Mouse (Mus musculus): ENCODE measurements at regions not wholly inside any gene's neighbourhood (a gene's known extent, or its start where the extent isn't known, plus 50 kb on each side); places are given as distances from the start of the nearest gene placed in this dataset.
"Not testable (repeated sequence)": the region's sequence is repeated elsewhere in the genome, so short reads cannot be mapped to it uniquely, and the experiment has no call there.

DNA sequence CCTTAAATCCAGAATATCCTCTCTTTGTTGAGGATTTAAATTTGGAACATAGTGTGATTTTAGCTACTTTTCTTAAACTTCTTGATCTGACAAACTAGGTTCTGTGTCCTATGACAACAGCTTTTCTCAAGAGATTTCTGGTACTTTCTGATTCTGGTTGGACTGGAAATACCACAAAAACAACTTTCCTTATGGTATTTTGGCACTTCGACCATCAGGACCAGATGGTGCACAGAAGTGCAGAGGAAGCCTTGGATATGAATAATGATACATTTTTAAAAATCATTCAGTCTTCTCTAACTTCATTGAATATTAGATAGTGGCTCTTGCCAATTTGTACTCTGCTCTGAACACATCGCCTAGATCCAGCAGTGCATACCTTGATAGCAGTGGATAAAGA is 303.8 kb upstream of the Flrt2 start:
- DNase-seq (ENCODE audit: low spot score), result peak; percentile 75

GRCm38 (mm10) chr12:95392821-95393220 is 299.2 kb upstream of the Flrt2 start:
- DNase-seq (ENCODE audit: low spot score), result peak; percentile 4

DNA sequence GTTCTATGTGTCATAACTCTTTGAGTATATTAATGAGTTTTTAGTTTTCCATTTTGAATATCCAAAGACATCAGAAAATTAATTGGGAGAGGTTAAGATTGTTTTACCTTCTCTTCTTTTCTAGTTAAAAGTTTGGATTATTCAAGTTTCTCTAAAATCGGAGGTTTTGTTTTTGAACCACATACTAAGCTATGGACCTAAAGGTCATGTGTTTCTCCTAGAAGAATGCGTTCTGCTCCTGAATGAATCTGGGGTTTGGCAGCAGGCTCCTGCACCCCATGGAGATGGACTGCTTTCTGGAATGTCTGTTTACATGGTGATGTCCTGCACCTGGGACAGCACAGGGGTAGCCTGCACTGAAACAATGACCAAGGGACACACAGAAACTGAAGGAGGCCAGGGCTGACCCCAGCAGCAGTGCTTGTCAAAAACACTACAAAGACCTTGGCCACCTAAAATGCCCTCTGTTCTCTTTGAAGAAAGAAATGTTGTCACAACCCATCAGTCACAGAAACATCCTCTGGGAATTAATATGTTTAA is 297.0 kb upstream of the Flrt2 start:
- no peak for DNase-seq (ENCODE audit: low spot score)

DNA sequence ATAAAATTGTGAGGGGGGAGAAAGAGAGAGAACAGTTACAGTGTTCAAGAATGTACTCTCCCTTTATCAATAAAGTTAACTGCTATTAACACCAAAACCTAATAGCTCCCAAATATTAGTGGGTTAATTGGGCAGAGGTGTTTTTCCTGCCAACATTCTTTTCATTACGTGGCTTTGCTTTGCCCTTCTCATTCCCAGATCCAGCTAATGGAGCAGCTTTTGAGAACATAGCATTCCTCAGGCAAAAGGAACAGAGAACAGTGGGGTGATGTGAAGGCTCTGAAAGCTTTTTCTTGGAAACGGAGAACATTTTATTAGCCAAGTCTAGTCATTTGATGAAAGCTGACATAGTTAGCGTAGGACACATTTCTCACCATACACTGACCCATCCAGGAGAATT is 271.2 kb upstream of the Flrt2 start:
- peak; percentile 3 for DNase-seq (ENCODE audit: low spot score)

DNA sequence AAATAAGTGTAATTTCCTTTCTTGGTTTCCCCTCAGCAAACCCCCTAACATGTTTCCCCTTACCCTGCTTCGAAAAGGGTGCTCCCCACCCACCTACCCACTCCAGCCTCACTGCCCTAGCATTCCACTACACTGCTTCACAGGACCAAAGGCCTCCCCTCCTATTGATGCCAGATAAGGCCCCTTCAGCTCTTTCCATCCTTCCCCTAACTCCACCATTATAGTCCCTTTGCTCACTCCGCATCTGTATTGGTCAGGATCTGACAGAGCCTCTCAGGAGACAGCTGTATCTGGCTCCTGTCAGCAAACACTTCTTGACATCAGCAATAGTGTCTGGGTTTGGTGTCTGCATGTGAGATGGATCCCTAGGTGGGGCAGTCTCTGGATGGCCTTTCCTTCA is 267.3 kb upstream of the Flrt2 start:
- DNase-seq (ENCODE audit: low spot score), result no peak

- DNase-seq (ENCODE audit: low spot score), result no peak
Observed at GRCm38 (mm10) chr12:95437226-95437625, 254.8 kb upstream of the Flrt2 start.

GRCm38 (mm10) chr12:95457480-95457879 is 234.5 kb upstream of the Flrt2 start:
- DNase-seq (ENCODE audit: low spot score), result no peak

- DNase-seq (ENCODE audit: low spot score), result no peak
Observed at GRCm38 (mm10) chr12:95466502-95467490, 225.2 kb upstream of the Flrt2 start.

DNA sequence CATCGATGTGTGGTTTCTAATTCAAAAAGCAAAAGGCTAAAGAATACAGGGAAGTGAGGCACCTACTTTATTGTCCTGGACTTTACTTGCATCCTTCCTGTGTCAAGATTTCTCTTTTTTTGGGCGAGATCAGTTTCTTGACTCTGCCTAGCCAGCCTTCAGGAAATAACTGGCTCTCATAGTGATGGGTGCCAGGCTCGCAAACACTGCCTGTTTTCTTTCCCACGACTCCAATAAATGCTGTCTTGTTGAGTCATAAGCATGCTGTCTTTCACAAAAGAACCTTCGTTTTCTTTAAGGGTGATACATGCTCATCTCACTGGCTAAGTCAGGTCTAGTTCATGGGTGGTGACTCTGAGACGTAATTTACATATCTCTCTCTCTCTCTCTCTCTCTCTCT is 222.1 kb upstream of the Flrt2 start:
- no peak for DNase-seq (ENCODE audit: low spot score)

DNA sequence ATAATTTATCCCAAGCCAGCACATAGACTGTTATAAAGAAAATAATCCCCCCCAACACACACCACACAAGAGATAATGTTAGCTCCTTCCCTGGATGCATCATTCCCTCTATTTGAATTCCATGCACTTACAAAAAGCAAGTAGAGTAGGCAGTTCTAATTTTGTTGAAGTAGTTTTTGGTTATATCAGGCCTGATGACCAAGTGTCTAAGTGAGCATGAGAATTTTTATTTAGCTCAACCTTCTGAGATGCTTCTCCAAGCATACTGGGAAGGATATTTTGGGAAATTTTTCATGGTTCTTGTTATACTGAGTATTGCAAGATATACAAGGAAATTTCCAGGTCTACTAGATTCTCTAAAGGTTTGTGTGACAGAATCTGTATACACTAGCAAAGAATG is 205.5 kb upstream of the Flrt2 start:
- DNase-seq (ENCODE audit: low spot score), result no peak

- no peak for DNase-seq (ENCODE audit: low spot score)
Observed at GRCm38 (mm10) chr12:95488371-95488770, 203.7 kb upstream of the Flrt2 start.

- no peak for DNase-seq (ENCODE audit: low spot score)
Observed at GRCm38 (mm10) chr12:95489374-95489773, 202.7 kb upstream of the Flrt2 start.

- no peak for DNase-seq (ENCODE audit: low spot score)
Observed at GRCm38 (mm10) chr12:95489848-95490247, 202.2 kb upstream of the Flrt2 start.

DNA sequence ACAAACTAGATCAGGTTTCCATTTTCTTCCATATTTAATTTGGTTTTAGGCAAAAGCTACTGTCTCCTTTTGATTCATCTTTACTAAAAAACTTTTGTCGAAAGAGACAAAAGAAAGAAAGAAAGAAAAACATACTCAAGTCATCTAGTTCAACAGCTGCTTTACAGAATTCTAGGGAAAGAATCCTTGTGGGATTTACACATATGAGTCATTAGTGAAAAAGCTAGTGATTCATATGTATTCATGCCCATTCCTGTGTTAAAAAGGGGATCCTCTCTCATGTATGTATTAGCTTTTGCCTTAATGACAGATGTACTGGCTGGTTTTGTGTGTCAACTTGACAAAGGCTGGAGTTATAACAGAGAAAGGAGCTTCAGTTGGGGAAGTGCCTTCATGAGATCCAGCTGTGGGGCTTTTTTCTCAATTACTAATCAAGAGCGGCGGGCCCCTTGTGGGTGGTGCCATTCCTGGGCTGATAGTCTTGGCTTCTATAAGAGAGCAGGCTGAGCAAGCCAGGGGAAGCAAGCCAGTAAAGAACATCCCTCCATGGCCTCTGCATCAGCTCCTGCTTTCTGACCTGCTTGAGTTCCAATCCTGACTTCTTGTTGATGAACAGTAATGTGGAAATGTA is 200.1 kb upstream of the Flrt2 start:
- DNase-seq (ENCODE audit: low spot score), result not testable (repeated sequence)

DNA sequence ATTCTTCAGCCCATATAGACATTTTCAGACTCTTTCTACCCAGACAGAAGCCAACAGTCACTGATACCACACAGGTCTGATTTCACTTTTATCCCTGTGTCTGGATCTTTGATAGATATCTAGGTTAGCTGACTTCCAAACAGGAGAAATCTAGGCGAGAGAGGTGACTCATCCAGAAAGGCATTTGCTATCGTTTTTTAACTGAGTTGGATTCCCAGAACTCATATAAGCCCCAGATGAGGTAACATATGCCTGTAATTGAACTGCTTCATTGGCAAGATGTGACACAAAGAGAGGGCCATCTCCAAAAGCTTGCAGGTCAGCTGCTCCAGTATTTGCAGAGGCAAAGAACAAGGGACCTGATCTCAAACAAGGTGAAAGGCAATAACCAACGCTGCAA is 190.6 kb upstream of the Flrt2 start:
- DNase-seq (ENCODE audit: low spot score), result no peak

DNA sequence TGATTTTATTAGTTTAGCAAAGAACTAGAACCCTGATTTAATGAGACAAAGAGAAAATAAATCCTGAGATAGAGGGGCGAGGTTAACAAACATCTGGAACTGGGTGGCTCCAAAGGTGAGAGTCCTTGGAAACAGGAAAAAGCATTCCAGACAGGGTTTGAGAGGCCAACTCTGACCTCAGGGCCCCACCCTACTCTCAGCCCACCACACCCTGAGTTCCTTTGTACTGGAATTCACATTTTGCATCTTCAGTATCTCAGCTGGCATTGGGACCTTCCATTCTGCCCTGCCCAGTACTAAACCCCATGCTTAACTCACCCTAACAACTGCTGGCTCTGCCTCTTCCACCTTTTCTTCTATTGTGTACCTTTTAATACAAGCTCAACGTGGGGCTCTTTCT is 172.0 kb upstream of the Flrt2 start:
- no peak for DNase-seq (ENCODE audit: low spot score)

- DNase-seq (ENCODE audit: low spot score), result no peak
Observed at GRCm38 (mm10) chr12:95522052-95522451, 170.0 kb upstream of the Flrt2 start.

DNA sequence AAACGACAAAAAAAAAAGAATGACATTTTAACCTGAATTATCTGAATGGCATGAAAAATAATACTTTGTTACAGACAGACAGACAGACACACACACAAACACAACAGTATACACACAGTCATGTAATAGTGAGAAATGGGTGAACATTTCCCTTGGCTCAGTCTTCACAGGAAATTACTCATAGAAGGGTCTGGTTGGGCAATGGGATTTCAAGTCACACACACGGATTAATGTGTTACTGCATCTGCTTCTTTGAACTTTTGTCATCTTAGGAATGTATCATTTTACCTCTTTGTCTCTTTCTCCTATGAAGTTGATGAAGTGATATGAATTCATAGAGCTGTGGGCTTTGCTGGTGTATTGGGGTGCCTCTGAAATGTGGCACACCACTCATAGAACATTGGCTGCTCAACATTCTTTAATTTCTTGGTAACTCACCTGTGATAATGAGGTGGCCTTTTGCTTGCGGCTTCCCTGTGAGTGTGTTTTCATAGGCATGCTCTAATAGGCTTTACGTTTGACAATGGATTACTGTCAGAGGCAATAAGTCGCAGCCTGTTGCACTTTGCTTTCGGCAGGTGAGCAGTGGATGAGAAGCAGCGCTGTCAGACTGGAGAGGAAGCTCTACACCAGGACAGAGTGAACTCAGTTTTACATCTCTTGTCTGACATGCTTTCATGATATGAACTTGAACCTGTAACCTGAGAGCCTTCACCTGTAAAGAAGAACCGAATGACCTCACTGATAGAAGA is 158.0 kb upstream of the Flrt2 start:
- no peak for DNase-seq (ENCODE audit: low spot score)

DNA sequence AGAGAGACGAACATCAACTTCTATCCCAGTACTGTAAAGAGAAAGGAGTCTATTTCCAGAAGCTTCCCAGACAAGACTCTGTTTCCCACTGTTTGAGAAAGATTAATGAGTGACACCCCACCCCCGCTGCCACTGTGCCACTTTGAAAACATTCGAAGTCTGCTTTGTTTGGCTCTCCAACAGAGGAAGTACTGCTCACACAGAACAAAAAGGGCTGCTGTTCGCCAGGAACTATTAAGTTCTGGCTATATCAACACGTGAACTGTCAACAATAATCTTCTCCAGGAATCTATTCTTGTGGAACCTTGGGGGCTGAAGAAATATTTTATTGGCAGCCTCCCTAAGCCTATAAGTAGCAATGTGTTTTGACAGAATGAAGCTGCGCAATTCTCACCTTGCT is 144.7 kb upstream of the Flrt2 start:
- DNase-seq (ENCODE audit: low spot score), result no peak

GRCm38 (mm10) chr12:95553129-95553528 is 138.9 kb upstream of the Flrt2 start:
- no peak for DNase-seq (ENCODE audit: low spot score)

DNA sequence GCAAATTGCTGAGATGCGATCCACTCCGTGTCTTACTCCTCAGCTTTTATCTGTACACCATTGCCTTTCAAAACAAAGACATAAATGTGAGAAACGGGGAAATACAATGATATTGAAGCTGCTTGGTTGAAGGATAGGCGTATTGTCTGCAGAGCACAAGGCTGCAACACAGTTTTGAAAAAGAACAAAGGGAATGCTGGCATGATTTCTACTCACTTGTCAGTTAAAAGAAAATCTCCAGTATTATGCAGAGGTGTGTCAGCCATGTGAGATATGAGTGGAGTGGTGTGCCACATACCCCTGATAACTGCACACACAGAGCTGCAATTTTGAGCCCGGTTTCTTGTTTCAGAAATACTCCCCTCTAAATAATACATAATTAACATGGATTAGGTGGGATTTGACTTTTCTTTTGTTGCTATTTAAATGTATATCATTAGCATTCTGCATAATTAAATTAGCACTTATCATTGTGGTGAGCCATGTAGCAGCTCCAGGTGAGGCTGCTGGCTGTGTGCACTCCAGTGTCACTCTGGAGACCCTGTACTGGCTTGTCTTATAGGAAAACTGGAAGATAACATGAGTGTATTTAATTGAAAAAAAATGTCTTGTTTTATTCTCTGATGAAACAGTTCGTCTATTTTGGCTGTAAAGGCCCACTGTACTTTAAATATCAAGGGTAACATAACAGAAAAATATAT is 133.2 kb upstream of the Flrt2 start:
- DNase-seq (ENCODE audit: low spot score), result no peak

DNA sequence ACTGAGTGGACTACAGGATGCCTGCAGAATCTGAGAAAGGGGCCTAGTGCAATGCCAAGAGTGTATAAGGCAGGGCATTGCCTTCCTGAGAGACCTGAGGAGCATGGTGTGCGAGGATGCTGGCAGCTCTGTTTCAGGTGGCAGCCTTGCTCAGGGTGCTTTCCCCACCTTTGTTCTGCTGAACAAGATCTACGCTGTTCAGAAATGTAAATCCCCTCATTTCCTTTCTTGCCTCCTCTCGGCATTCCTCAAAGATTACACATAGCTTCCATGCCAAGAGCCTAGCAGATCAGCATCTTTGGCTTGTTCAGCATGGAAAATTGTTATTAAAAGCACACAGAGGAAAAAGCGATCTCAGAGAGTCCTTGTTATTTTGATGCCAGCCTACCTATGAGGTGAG is 128.6 kb upstream of the Flrt2 start:
- no peak for DNase-seq (ENCODE audit: low spot score)

Data from layer of hippocampus, adult 11-12 months (tissue).